Mouse (Mus musculus) embryonic facial prominence, embryonic 13.5 days (tissue): ENCODE measurements around the gene Acsf3. TPM values are rescaled to one million over a fixed set of nuclear protein-coding genes. Genes with fewer than 3 reads are reported as not detected.

ENCODE experiments used
- ATAC-seq: fragments of 200-750 bp; cut with Nextera tagmentation; 2 replicates; pipeline ENCODE4 v1.8.0; 2017; ENCODE audit warnings: low read depth; ENCODE audit not compliant: insufficient number of reproducible peaks, insufficient read depth, low FRiP score, low TSS enrichment
- H3K27ac ChIP-seq: fragments of 300-500 bp; sonication (generic); 2 replicates; pipeline ENCODE4 v1.5.1; 2015; ENCODE audit warnings: moderate library complexity, mild to moderate bottlenecking, inconsistent platforms
- H3K27me3 ChIP-seq: fragments of 300-500 bp; sonication (generic); 2 replicates; pipeline ENCODE4 v1.6.1; 2015; ENCODE audit warnings: mild to moderate bottlenecking, inconsistent platforms
- H3K36me3 ChIP-seq: fragments of 300-500 bp; sonication (generic); 2 replicates; pipeline ENCODE4 v1.6.1; 2015; ENCODE audit warnings: mild to moderate bottlenecking, inconsistent platforms
- H3K4me1 ChIP-seq: fragments of 300-500 bp; sonication (generic); 2 replicates; pipeline ENCODE4 v1.6.1; 2015; ENCODE audit warnings: inconsistent platforms
- H3K4me2 ChIP-seq: fragments of 300-500 bp; sonication (generic); 2 replicates; pipeline ENCODE4 v1.6.1; 2015; ENCODE audit warnings: moderate library complexity, mild to moderate bottlenecking, inconsistent platforms
- H3K4me3 ChIP-seq: fragments of 300-500 bp; sonication (generic); 2 replicates; pipeline ENCODE4 v1.5.1; 2015; ENCODE audit warnings: mild to moderate bottlenecking, inconsistent platforms
- H3K9ac ChIP-seq: fragments of 300-500 bp; sonication (generic); 2 replicates; pipeline ENCODE4 v1.6.1; 2015; ENCODE audit warnings: mild to moderate bottlenecking, inconsistent platforms
- H3K9me3 ChIP-seq: fragments of 300-500 bp; sonication (generic); 2 replicates; pipeline ENCODE4 v1.6.1; 2016; ENCODE audit warnings: inconsistent platforms
- WGBS: fragments of 180-500 bp; shearing (Covaris S2); methylation state at CpG from one replicate; pipeline ENCODE4 v1.1.7; 2015; ENCODE audit warnings: mixed read lengths; 5-methylcytosine and 5-hydroxymethylcytosine counted together
- polyA plus RNA-seq: library from polyadenylated mRNA; unstranded; fragments of >200 nt; fragmentation: Nextera tagmentation; extraction: Ambion mirVana; gene quantifications from 2 replicates; pipeline ENCODE4 v1.2.1, GENCODE M21; 2015

Acsf3 gene
- 16.4 and 18.9 TPM in 2 replicates for polyA plus RNA-seq

DNA sequence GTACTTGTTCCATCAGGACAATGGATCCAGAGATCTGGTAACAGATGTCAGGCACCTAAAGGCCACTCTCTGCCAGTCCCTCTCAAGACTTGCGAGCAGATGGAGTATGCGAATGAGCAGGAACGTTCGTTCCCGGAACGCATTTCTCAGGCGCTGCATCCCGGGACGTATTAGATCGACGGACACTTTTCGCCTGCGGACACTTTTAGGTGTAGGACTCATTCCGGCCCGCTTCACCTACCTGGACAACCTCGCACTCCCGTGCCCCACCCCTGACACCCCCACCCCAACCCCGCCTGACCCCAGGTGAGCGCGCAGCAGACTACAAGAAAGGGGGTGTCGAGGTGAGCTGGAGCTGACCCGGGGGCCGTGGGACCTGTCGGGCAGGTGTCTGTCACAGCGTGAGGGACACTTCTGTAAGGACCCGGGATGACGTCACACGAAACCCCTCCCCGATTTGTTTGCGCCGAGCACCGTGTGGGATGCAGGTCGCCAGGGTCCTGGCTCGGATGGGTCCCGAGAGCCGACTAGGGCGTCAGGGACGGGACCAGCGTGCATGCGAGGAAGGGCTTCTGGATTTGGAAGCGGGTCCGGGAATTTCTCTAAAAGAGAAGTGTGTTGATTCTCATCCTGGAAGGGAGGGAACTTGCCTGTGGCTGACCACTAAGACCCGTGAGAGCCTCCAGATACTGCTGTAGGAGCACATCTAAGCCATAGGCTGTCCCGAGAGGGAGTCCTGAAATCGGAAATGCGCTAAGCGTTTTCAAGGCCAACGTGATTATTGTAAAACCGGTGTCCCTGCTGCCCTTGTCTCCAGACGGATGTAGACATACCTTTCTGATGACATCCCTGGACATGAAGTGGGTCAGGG is at the start of gene Acsf3:
TSS of gene Acsf3 (plus strand) at position 202 of the 871 bp plus-strand sequence.
- Histone ChIP-seq H3K36me3 (peaks cover 7% of the 10 kb centered on the region), H3K4me3 (peak within 1 kb of the TSS; percentile 92), H3K27ac (no peak within 1 kb of the TSS), H3K4me2 (peak within 1 kb of the TSS; percentile 91), H3K27me3 (peaks cover 10% of the 10 kb centered on the region), H3K4me1 (peaks cover 15% of the 10 kb centered on the region), H3K9ac (peak within 1 kb of the TSS; percentile 88), H3K9me3 (no peaks in the 10 kb centered on the region)
- ATAC-seq: no peak
- under 1% methylated on average over 50 of the region's 50 CpGs for WGBS

DNA sequence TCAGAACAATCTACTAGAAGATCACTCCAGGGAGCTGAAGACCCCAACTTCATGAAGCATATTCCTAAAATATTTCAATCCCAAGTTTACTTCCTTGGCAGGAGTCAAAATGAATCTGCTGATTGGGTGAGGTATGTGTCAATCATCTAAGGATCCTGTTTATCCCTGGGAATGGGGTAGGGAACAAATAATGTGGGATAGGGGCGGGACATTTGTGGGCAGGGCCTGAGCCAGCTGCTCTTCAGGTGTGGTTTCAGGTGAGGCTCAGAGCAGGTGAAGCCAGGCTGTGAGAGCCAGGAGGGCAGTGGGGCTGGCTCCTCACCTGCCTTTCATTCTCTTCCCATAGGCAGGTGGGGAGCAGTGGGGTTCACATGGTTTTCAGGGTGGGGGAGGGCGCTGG is 48.5 kb upstream of the Acsf3 start:
- Histone ChIP-seq H3K27me3 (peaks cover 12% of the 10 kb centered on the region), H3K27ac (no peak overlapping the region), H3K9me3 (no peaks in the 10 kb centered on the region), H3K4me1 (peaks cover 13% of the 10 kb centered on the region; the same call in 1 of the 2 replicates), H3K4me2 (no peak overlapping the region), H3K9ac (no peak overlapping the region), H3K36me3 (no peaks in the 10 kb centered on the region), H3K4me3 (no peak overlapping the region)
- ATAC-seq: no peak
- 53% methylated on average over 2 of the region's 2 CpGs for WGBS

DNA sequence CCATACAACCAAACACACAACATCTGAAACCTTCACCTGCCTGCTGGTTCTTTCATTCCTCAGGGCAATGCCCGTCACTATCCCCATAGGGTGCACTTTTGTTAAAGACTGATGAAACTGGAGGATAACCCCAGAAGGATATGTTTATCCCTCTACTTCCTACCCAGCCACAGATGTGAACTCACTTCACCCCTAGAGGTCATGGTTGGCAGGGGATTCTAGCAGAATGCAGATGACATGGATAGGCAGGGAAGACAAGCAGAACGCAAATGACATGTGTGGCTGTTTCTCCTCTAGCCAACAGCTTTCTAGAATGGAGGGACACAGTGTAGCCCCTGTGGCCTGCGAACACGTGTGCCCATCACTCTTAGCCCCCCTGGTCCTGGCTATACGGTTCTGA is 47.9 kb upstream of the Acsf3 start:
- no peak overlapping the region for H3K4me2 ChIP-seq
- peaks cover 13% of the 10 kb centered on the region; the same call in 1 of the 2 replicates for H3K4me1 ChIP-seq
- no peak overlapping the region for H3K9ac ChIP-seq
- H3K9me3 ChIP-seq: no peaks in the 10 kb centered on the region
- ATAC-seq: no peak
- H3K4me3 ChIP-seq: no peak overlapping the region
- no peaks in the 10 kb centered on the region for H3K36me3 ChIP-seq
- H3K27ac ChIP-seq: no peak overlapping the region
- H3K27me3 ChIP-seq: peaks cover 6% of the 10 kb centered on the region
- WGBS: 60% methylated on average over 5 of the region's 5 CpGs

DNA sequence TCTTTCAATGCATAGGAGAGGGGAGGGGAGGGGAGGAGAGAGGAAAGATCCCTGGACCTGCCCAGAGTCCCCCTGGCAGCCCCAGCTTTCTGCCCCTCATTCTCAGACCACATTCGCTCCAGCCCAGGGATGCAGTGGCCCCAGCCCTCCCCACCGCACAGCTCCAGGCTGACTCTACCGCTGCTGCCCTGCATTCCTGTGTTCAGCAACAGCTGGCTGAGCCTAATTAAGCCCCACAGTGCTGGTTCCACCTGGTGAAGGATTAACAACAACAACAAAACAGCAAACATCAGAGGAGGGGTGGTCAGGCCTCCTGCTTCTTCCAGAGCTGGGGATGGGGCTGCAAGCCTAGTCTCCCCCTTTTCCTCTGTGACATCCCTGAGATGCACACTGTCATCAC is 46.7 kb upstream of the Acsf3 start:
- H3K9ac ChIP-seq: no peak overlapping the region

DNA sequence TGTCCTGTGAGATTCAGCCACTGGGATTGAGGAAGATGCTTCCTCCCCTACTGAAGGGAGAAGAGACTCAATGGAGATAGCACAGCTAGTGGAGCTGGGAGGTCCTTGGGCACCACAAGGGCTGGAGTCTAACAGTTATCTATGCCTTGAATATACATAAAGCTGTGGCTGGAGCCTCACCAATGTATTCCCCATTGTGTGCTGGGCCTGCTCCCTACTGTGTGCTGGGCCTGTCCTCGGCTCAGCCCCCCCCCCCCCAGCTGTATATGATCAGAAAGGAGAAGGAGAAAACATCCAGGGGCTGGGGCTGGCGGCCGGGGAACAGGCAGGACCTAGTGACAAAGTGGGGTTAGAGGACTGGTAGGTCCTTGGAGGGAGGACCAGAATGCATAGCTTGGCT is 40.2 kb upstream of the Acsf3 start:
- H3K4me3 ChIP-seq: no peak overlapping the region
- no peaks in the 10 kb centered on the region for H3K36me3 ChIP-seq
- no peaks in the 10 kb centered on the region for H3K9me3 ChIP-seq
- ATAC-seq: no peak
- 49% methylated on average over 3 of the region's 3 CpGs for WGBS
- H3K27me3 ChIP-seq: peaks cover 23% of the 10 kb centered on the region
- peaks cover 25% of the 10 kb centered on the region for H3K4me1 ChIP-seq
- no peak overlapping the region for H3K27ac ChIP-seq
- no peak overlapping the region for H3K9ac ChIP-seq
- no peak overlapping the region for H3K4me2 ChIP-seq

More for the DNA sequence above, 46.7 kb upstream of the Acsf3 start:
- H3K4me2 ChIP-seq: no peak overlapping the region
- peaks cover 13% of the 10 kb centered on the region; the same call in 1 of the 2 replicates for H3K4me1 ChIP-seq
- H3K4me3 ChIP-seq: no peak overlapping the region
- no peaks in the 10 kb centered on the region for H3K9me3 ChIP-seq
- peaks cover 3% of the 10 kb centered on the region; the same call in 1 of the 2 replicates for H3K27me3 ChIP-seq
- 7% methylated on average over 3 of the region's 3 CpGs for WGBS
- no peak for ATAC-seq
- H3K36me3 ChIP-seq: no peaks in the 10 kb centered on the region
- no peak overlapping the region for H3K27ac ChIP-seq

DNA sequence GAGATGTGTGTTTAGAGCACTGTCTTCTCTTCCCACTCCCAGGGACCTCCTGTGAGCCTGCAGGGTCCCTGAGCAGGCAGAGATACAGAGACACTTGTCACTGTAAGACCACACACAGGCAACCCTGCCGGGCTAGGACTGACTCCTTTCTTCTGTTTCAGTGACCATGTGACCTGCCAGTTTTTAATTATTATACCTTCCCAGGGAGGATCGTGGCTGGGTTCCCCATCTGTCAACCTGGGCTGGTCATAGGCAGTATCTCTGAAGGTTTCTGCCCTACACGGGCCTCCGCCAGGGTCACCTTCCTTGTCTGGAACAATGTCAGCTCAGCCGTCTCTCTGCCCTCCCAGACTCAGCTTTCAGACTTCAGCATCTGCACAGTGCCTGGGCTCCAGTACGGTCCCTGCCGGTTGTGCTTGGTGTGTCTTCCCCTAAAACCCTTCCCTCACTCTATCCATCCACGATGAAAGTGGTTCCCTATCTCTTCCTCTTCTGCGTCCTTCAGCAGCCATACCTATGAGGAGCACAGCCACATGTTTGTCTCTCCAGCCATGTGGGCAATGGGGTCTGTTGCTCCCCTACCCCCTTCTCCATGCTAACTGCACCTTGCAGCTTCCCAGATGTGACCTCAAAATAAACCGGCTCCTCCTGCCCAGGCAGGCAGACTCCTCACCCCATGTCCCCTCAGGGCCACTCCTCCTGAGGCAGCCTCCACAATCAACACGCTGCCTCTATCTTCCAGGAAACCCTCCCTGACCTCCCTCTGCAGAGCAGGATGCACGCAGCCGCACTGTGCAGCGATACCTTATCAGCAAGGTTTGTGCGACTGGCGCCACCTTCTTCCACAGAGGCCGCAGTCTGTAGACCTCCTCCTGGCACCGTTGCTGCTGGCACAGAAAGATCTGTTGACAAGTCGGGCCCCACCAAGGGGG is 39.5 kb upstream of the Acsf3 start:
- Histone ChIP-seq H3K36me3 (no peaks in the 10 kb centered on the region), H3K9ac (no peak overlapping the region), H3K27me3 (peaks cover 30% of the 10 kb centered on the region), H3K27ac (no peak overlapping the region), H3K4me2 (no peak overlapping the region), H3K9me3 (no peaks in the 10 kb centered on the region), H3K4me3 (no peak overlapping the region), H3K4me1 (peaks cover 28% of the 10 kb centered on the region)
- WGBS: 61% methylated on average over 19 of the region's 19 CpGs
- no peak for ATAC-seq

DNA sequence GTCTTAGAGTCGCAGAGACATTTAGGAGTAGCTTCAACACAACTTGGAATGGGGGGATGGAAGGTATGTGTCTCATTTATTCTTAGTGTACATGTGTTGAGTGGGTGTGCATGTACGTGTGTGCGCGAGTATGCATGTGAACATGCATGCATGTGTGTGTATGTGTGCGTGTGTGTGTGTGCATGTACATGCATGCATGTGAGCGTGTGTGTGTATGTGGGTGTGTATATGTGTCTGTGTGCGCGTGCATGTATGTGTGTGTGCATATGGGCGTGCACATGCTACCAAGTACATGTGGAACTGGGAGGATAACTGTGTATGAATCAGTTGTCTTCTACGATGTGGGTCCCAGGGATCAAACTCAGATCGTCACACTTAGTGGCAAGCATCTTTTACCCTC is 38.7 kb upstream of the Acsf3 start:
- H3K27me3 ChIP-seq: peaks cover 39% of the 10 kb centered on the region
- 87% methylated on average over 11 of the region's 11 CpGs for WGBS
- H3K27ac ChIP-seq: no peak overlapping the region
- no peaks in the 10 kb centered on the region for H3K36me3 ChIP-seq
- H3K4me1 ChIP-seq: peaks cover 28% of the 10 kb centered on the region
- no peak overlapping the region for H3K4me2 ChIP-seq
- no peak overlapping the region for H3K9ac ChIP-seq
- H3K9me3 ChIP-seq: no peaks in the 10 kb centered on the region
- H3K4me3 ChIP-seq: no peak overlapping the region
- ATAC-seq: no peak

DNA sequence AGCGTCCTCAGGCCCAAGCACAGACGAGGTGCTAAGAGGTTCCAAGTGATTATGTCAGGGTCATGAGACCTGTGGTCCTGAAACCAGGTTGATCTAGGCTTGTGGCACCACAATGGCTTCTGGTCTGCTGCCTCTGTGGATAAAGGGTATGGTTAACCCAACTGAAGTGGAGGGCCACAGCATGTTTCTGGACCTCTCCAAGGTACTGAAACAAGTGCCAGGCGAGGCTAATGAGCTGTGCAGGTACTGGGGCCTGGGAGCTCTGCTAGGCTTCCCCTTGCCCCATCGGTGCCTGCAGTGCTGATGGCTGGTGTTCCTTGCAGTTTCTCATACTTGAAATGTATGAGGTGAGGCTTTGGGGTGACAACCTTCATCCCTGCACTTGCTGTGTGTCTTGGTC is 38.2 kb upstream of the Acsf3 start:
- Histone ChIP-seq H3K27ac (no peak overlapping the region), H3K36me3 (no peaks in the 10 kb centered on the region), H3K4me2 (no peak overlapping the region), H3K4me3 (no peak overlapping the region), H3K4me1 (peaks cover 32% of the 10 kb centered on the region), H3K9me3 (no peaks in the 10 kb centered on the region), H3K27me3 (peaks cover 42% of the 10 kb centered on the region), H3K9ac (no peak overlapping the region)
- 48% methylated on average over 4 of the region's 4 CpGs for WGBS
- no peak for ATAC-seq

DNA sequence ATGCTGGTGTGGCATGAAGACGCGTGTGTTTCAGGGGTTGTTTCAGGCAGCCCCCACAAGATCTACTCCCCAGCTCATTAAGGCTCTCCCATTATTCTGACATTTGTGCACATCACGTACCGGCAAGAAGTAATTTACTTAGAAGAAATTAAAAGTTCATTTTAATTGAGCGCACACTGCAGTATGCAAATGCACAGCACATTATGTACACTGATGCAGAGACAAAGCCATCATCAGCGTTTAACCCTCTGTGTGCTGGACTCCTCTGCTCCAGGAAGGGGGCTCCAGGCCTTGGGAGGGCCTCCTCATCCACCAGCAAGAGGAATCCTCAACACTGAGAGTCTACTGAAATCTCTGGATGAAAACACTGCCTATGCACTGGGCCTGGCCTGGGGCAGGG is 37.4 kb upstream of the Acsf3 start:
- Histone ChIP-seq H3K4me1 (peaks cover 40% of the 10 kb centered on the region), H3K9me3 (no peaks in the 10 kb centered on the region), H3K4me2 (no peak overlapping the region), H3K27me3 (peaks cover 47% of the 10 kb centered on the region), H3K27ac (no peak overlapping the region), H3K9ac (no peak overlapping the region), H3K4me3 (no peak overlapping the region), H3K36me3 (no peaks in the 10 kb centered on the region)
- ATAC-seq: no peak
- 83% methylated on average over 6 of the region's 6 CpGs for WGBS

DNA sequence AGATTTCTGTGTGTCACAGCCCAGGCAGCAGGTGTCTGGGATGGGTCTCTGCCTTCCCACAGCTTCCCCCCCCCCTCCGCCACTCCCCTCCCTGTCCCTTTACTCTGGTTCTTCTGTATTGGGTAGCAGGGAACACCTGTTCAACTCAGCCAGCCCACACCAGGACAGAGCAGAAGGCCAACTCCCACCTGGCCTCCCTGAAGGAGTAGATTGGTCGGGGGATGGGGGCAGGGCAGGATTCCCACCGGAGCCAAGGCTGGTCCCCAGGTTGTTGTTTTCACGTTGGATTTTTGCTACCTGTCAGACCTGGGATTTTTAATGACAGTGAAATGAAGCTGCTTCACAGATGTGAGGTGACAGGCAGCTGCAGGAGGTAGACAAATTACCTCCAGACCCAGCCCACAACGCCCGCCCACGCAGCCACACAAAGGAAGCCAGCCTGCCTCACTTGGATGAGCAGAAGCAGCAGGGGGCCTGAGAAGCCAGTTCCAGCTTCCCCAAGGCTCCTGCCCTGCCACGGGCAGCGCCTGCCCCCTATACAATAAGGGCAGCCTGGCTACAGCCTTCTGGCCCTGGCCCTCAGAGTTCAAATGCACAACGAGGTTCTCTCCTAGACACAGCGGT is 36.1 kb upstream of the Acsf3 start:
- H3K4me2 ChIP-seq: no peak overlapping the region; the same call in 1 of the 2 replicates
- WGBS: 17% methylated on average over 11 of the region's 11 CpGs
- H3K27ac ChIP-seq: no peak overlapping the region
- no peak for ATAC-seq
- no peaks in the 10 kb centered on the region for H3K36me3 ChIP-seq
- H3K4me1 ChIP-seq: peaks cover 41% of the 10 kb centered on the region
- no peaks in the 10 kb centered on the region for H3K9me3 ChIP-seq
- H3K9ac ChIP-seq: peak overlapping the region; percentile 17; the same call in 1 of the 2 replicates
- no peak overlapping the region for H3K4me3 ChIP-seq
- H3K27me3 ChIP-seq: peaks cover 59% of the 10 kb centered on the region

DNA sequence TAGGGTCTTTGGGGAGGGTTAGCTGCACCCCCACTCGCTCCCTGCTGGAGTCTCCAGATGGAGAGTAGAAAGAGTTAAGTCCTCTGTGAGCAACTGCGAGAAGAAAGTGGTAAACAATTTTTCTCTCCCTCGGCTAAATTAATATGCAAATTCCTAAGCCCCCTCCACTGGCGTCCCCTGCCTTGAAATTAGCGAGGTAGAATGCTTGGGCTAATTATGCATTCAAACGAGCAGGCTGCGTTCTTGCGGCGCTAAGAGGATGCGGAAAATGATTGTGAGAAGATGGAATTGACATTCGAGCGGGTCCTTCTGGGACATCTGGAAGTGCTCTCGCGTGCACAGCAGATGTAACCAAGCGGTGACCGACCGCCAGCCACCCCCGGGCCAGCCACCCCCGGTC is 32.8 kb upstream of the Acsf3 start:
- no peak overlapping the region for H3K4me3 ChIP-seq
- H3K27me3 ChIP-seq: peaks cover 85% of the 10 kb centered on the region
- H3K36me3 ChIP-seq: no peaks in the 10 kb centered on the region
- H3K9me3 ChIP-seq: no peaks in the 10 kb centered on the region
- no peak overlapping the region for H3K9ac ChIP-seq
- no peak overlapping the region for H3K27ac ChIP-seq
- no peak for ATAC-seq
- H3K4me2 ChIP-seq: peak overlapping the region; percentile 7
- H3K4me1 ChIP-seq: peaks cover 66% of the 10 kb centered on the region
- 8% methylated on average over 19 of the region's 19 CpGs for WGBS
